Comparison of ENCODE assay signal across 15 mouse cellular contexts in genomic region chr5:104334516-104334915, GRCm38 (mm10). TPM values are rescaled to one million over a fixed set of nuclear protein-coding genes. Genes with fewer than 3 reads are reported as not detected.
"Had no signal": no experiment of that assay in that cellular context is flagged by ENCODE, and none has a peak within 500 bp of the region (broad histone marks: within the 10 kb centered on the region; RNA-seq: fewer than 3 reads in every experiment).

No protein-coding gene starts in this region.

- DNase-seq: lung, adult 18-20 months; lung, embryonic 14.5 days; lung, postnatal 10 days; lung, postnatal 4 days; midbrain, embryonic 14.5 days; retina, postnatal 1 day; right cerebral cortex, adult 18-20 months; right cerebral cortex, postnatal 25 days; right cerebral cortex, postnatal 4 days; spleen, adult 18-20 months; thymus, adult 2 months; thymus, postnatal 25 days; thymus, postnatal 4 days had no signal

RNA-seq across cellular contexts. Expression of gene Mepe, which starts 9.4 kb away (rescaled TPM):
- total RNA-seq: megakaryocyte, adult 5-6 weeks; megakaryocyte-erythroid progenitor cell, adult 5-6 weeks had no signal

RNA-seq across cellular contexts. Expression of gene Ibsp, which starts 35.5 kb away (rescaled TPM):
- total RNA-seq: megakaryocyte-erythroid progenitor cell, adult 5-6 weeks had no signal
